Mouse (Mus musculus) Patski (cell line): ENCODE data around the gene Tcl1b4. TPM values are rescaled to one million over a fixed set of nuclear protein-coding genes. Genes with fewer than 3 reads are reported as not detected.

Source experiments
- ATAC-seq: fragments of 100-300 bp; one replicate; pipeline ENCODE4 v1.8.0; 2021
- CTCF ChIA-PET: fragments of 350-600 bp; sonication (Branson Sonifier 250); formaldehyde crosslinking; loops from one replicate; lab custom pipeline; 2022; ENCODE audit warnings: inconsistent platforms; lab: Charles Lee
- POLR2A ChIA-PET: fragments of 350-600 bp; sonication (Branson Sonifier 250); formaldehyde crosslinking; loops from one replicate; lab custom pipeline; 2022; ENCODE audit warnings: antibody characterized with exemption, inconsistent platforms; lab: Charles Lee
- DNase-seq: peaks from one replicate; pipeline ENCODE4 v3.0.0-alpha.2; 2011; ENCODE audit warnings: low read depth, low spot score
- H3K27me3 ChIP-seq: fragments of 371-371 bp; one replicate; pipeline ENCODE4 v1.5.1; 2021
- CTCF ChIP-seq: fragments of 100-300 bp; IDR thresholded peaks from one replicate; pipeline ENCODE4 v1.5.1; 2021
- in situ Hi-C: fragments of 300-500 bp; cut with MboI; formaldehyde crosslinking; loops from 3 replicates; pipeline ENCODE4 v1.11.1; 2018; ENCODE audit warnings: low pct_unique_long_range_greater_than_20kb, mixed read lengths
- polyA plus RNA-seq: library from polyadenylated mRNA; unstranded; gene quantifications from one replicate; pipeline ENCODE4 v1.2.3, GENCODE M21; 2021

Tcl1b4 gene
- polyA plus RNA-seq, 1 experiment from 2014 or later: not detected

GRCm38 (mm10) chr12:105207071-105207470 is 5.3 kb downstream of the Tcl1b4 start:
- TF ChIP-seq CTCF: no peak
- ATAC-seq (no peak), DNase-seq (no peak)
- CTCF ChIA-PET: no interaction called here
- peaks cover 19% of the 10 kb centered on the region for H3K27me3 ChIP-seq
- POLR2A ChIA-PET: interaction anchor here (0.7 kb wide), 1 partner anchor 1581 kb away, joined by 4 read pairs; no protein-coding TSS in a partner anchor
- in situ Hi-C loops: no loop called here

- peaks cover 21% of the 10 kb centered on the region for H3K27me3 ChIP-seq
- CTCF ChIA-PET: no interaction called here
- DNase-seq: no peak
- POLR2A ChIA-PET: no interaction called here
- no peak for ATAC-seq
- in situ Hi-C loops: no loop called here
- TF ChIP-seq CTCF: no peak
Observed at GRCm38 (mm10) chr12:105208441-105208840, 6.7 kb downstream of the Tcl1b4 start.

- in situ Hi-C loops: no loop called here
- H3K27me3 ChIP-seq: peaks cover 27% of the 10 kb centered on the region
- no peak for ATAC-seq
- ChIA-PET CTCF (no interaction called here), POLR2A (no interaction called here)
- no peak for DNase-seq
- no peak for TF ChIP-seq CTCF
Observed at GRCm38 (mm10) chr12:105209231-105209630, 7.5 kb downstream of the Tcl1b4 start.

GRCm38 (mm10) chr12:105217101-105217760 is 15.5 kb downstream of the Tcl1b4 start:
- ATAC-seq: no peak
- in situ Hi-C loops: no loop called here
- no peak for DNase-seq
- no peak for TF ChIP-seq CTCF
- H3K27me3 ChIP-seq: peaks cover 23% of the 10 kb centered on the region
- ChIA-PET POLR2A (no interaction called here), CTCF (no interaction called here)

- peaks cover 17% of the 10 kb centered on the region for H3K27me3 ChIP-seq
- ATAC-seq (no peak), DNase-seq (no peak)
- CTCF ChIA-PET: no interaction called here
- POLR2A ChIA-PET: no interaction called here
- in situ Hi-C loops: no loop called here
- TF ChIP-seq CTCF: no peak
Observed at GRCm38 (mm10) chr12:105222601-105223319, 21.0 kb downstream of the Tcl1b4 start, which contains the start of gene Tcl1. TSS of gene Tcl1 (minus strand) at chr12:105222793.

- no peak for TF ChIP-seq CTCF
- DNase-seq (no peak), ATAC-seq (no peak)
- ChIA-PET POLR2A (no interaction called here), CTCF (no interaction called here)
- H3K27me3 ChIP-seq: peaks cover 11% of the 10 kb centered on the region
- in situ Hi-C loops: no loop called here
Observed at GRCm38 (mm10) chr12:105224621-105225320, 23.0 kb downstream of the Tcl1b4 start.

GRCm38 (mm10) chr12:105234362-105234761 is 32.6 kb downstream of the Tcl1b4 start:
- DNase-seq (no peak), ATAC-seq (no peak)
- TF ChIP-seq CTCF: no peak
- ChIA-PET CTCF (no interaction called here), POLR2A (no interaction called here)
- in situ Hi-C loops: no loop called here
- peaks cover 9% of the 10 kb centered on the region for H3K27me3 ChIP-seq

GRCm38 (mm10) chr12:105235091-105235490 is 33.3 kb downstream of the Tcl1b4 start:
- TF ChIP-seq CTCF: no peak
- ATAC-seq: no peak

GRCm38 (mm10) chr12:105239060-105239459 is 37.3 kb downstream of the Tcl1b4 start:
- ChIA-PET CTCF (no interaction called here), POLR2A (no interaction called here)
- no peak for TF ChIP-seq CTCF
- in situ Hi-C loops: no loop called here
- no peaks in the 10 kb centered on the region for H3K27me3 ChIP-seq
- DNase-seq (no peak), ATAC-seq (no peak)

More at GRCm38 (mm10) chr12:105235091-105235490, 33.3 kb downstream of the Tcl1b4 start:
- POLR2A ChIA-PET: no interaction called here
- DNase-seq: no peak
- H3K27me3 ChIP-seq: peaks cover 6% of the 10 kb centered on the region
- CTCF ChIA-PET: no interaction called here
- in situ Hi-C loops: no loop called here

GRCm38 (mm10) chr12:105248763-105249233 is 47.0 kb downstream of the Tcl1b4 start:
- ChIA-PET POLR2A (no interaction called here), CTCF (no interaction called here)
- no peak for TF ChIP-seq CTCF
- H3K27me3 ChIP-seq: peaks cover 6% of the 10 kb centered on the region
- DNase-seq: no peak
- in situ Hi-C loops: no loop called here
- ATAC-seq: no peak
